Mouse (Mus musculus) bone marrow, adult 2 months (tissue): ENCODE results near the gene Arhgef28. TPM values are rescaled to one million over a fixed set of nuclear protein-coding genes. Genes with fewer than 3 reads are reported as not detected.

Experiments used
- H3K27ac ChIP-seq: fragments of 200-500 bp; 2 replicates; pipeline ENCODE4 v1.5.1; 2012; ENCODE audit warnings: low read depth, mild to moderate bottlenecking, control low read depth, inconsistent platforms, low read length; ENCODE audit not compliant: control insufficient read depth, poor library complexity, insufficient read depth
- H3K4me1 ChIP-seq: fragments of 200-500 bp; 2 replicates; pipeline ENCODE4 v1.6.1; 2011; ENCODE audit warnings: low read length; ENCODE audit not compliant: control insufficient read depth, insufficient read depth
- H3K4me3 ChIP-seq: fragments of 200-500 bp; replicated peaks from 2 replicates; pipeline ENCODE3; 2011; ENCODE audit warnings: mild to moderate bottlenecking, low read depth, low read length, control low read depth; ENCODE audit not compliant: control insufficient read depth
- CTCF ChIP-seq: fragments of 200-500 bp; IDR thresholded peaks from 2 replicates; pipeline ENCODE4 v1.5.1; 2011; ENCODE audit warnings: low read length, control low read depth; ENCODE audit not compliant: control insufficient read depth, insufficient read depth
- POLR2A ChIP-seq: fragments of 200-500 bp; IDR thresholded peaks from 2 replicates; pipeline ENCODE4 v1.6.1; 2011; ENCODE audit warnings: low read depth, mild to moderate bottlenecking, control low read depth, low read length, borderline replicate concordance; ENCODE audit not compliant: control insufficient read depth
- WGBS: fragments of 180-500 bp; shearing (Covaris S2); methylation state at CpG from one replicate; pipeline ENCODE4 v1.1.7; 2018; 5-methylcytosine and 5-hydroxymethylcytosine counted together
- polyA plus RNA-seq: library from polyadenylated mRNA; stranded (reverse); fragments of >200 nt; gene quantifications from 2 replicates; pipeline ENCODE4 v1.2.4, GENCODE M21; 2011; ENCODE audit warnings: low replicate concordance; ENCODE audit not compliant: missing spikeins, insufficient read depth, insufficient read length

The Arhgef28 gene
- polyA plus RNA-seq, 1 experiment: 2.7 TPM

DNA sequence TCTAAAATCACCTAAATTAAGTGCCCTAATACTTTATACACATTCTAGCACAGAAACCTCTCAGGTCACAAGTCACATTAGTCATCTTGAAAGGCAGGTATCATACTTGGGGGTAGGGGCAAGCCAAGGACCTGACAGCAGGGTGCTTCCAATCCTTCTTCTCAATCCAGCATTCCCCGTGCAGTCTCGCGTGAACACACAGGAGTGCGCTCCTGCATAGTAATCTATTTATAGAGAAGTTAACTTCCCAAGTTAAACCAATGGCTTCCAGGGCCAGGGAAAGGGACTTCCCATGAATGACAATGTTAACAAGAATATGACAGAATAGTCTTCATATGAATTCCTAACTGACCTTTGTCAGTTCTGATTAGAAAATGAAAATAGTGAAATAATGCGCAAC, 58.7 kb downstream of the Arhgef28 start:
- 92% methylated on average over 5 of the region's 5 CpGs for WGBS
- H3K4me3 ChIP-seq: no peak overlapping the region
- H3K4me1 ChIP-seq: no peaks in the 10 kb centered on the region; the same call in 1 of the 2 replicates
- TF ChIP-seq POLR2A (no peak), CTCF (no peak)
- H3K27ac ChIP-seq: no peak overlapping the region

DNA sequence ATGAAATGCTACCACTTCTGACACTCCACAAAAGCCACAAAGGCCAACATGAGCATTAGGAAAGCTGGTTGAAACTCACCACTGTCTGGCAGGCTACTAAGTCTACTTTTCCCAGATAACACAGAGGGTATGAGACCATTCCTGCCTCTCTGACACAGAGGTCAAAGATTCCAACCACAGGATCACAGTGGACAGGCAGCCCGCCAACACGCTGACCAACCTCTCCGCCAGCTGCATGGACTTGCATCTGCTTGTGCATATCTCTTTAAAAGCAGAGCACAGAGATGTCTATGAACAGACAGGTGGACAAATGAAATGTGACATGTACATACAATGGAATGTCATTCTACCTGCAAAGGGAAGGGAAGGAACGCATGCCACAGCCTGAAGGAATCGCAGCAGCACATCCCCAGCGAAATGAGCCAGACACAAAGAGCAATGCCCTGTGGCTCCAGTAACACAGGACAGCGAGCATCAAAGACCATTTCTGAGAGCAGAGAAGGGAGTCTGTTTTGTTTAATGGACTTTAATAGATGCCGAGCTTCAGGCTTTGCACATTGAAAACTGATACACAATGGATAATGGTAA, 59.6 kb downstream of the Arhgef28 start:
- Histone ChIP-seq H3K27ac (no peak overlapping the region), H3K4me1 (no peaks in the 10 kb centered on the region; the same call in 1 of the 2 replicates), H3K4me3 (no peak overlapping the region)
- 85% methylated on average over 8 of the region's 8 CpGs for whole genome bisulfite sequencing
- no peak for TF ChIP-seq POLR2A
- TF ChIP-seq CTCF: no peak

DNA sequence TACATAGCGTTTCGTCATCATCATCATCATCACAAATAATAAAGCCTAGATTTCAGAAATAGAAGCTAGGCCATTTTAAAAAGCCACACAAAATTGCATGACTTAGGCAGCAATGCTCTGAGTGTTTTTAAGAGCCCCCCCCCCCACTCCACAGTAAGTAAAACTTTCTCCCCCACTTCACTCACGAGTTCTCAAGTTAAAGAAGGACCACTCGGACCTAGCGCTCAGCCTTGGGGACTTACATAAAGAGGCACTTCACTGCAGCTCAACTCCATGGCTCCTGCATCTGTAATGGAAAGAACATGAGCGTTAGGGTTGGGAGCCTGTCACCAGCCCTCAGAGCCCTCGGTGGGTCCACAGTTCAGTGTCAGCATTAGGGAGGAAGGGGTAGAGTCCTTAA, 60.9 kb downstream of the Arhgef28 start:
- WGBS: 85% methylated on average over 7 of the region's 7 CpGs
- no peak overlapping the region for H3K27ac ChIP-seq
- TF ChIP-seq POLR2A (no peak), CTCF (no peak)
- no peaks in the 10 kb centered on the region; the same call in 1 of the 2 replicates for H3K4me1 ChIP-seq
- H3K4me3 ChIP-seq: no peak overlapping the region

DNA sequence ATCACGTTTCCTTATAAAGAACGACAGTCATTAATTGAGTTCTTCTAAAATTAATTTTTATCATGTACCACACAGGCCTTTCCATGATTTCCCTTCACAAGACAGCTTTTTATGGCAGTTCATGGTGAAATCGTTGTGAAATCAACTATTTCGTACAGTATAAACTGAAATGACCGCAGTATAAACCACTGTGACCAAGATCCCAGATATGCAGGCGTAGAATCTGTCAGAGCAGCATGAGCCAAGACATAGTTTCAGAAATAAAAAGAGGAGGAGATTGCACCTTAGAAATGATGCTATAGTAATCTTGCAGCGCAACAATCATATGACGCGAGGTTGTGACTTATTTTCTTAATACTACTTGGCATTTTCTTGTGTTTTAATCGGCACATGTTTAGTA, 63.2 kb downstream of the Arhgef28 start:
- no peaks in the 10 kb centered on the region; the same call in 1 of the 2 replicates for H3K4me1 ChIP-seq
- no peak for TF ChIP-seq CTCF
- no peak for TF ChIP-seq POLR2A
- no peak overlapping the region for H3K4me3 ChIP-seq
- no peak overlapping the region for H3K27ac ChIP-seq
- 43% methylated on average over 10 of the region's 10 CpGs for WGBS

DNA sequence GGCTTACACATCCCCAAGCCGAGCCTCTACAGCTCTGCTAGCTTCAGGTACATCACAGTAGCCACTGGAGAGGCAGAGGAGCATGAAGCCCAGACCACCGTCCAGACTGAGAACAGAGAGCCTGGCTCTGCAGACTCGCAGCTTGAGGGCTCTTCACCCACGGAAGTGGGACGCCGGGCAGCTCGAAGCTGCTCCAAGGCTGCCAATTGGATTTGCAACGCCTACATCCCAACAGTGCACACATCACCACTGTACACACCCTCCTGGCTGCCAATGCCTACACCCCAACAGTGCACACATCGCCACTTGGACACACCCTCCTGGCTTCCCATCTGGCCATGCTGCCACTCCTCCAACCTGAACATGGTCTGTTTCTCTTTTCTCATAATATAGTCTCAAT, 65.6 kb downstream of the Arhgef28 start:
- H3K4me3 ChIP-seq: no peak overlapping the region
- 84% methylated on average over 9 of the region's 9 CpGs for WGBS
- no peaks in the 10 kb centered on the region; the same call in 1 of the 2 replicates for H3K4me1 ChIP-seq
- TF ChIP-seq POLR2A (no peak), CTCF (no peak)
- H3K27ac ChIP-seq: no peak overlapping the region

DNA sequence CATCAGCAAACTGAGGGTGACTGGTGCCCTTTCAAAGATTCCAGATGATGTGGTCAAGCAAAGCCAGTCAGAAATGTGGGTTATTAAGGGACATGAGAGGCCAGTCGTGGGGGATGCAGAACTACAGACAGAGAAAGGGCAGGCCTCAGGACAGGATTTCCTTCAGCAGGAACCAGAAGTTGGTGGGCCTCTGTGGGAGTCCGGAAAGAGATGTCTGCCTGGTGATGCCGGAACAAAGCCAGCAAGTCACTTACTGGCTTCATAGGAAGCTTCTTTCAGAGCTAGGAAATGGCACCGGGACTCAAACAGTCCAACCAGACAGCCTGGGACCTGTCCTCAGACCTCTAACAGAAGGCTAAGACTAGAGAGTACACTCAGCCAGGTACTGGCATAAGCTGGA, 67.5 kb downstream of the Arhgef28 start:
- Histone ChIP-seq H3K4me3 (no peak overlapping the region), H3K4me1 (no peaks in the 10 kb centered on the region), H3K27ac (no peak overlapping the region)
- TF ChIP-seq CTCF (no peak), POLR2A (no peak)
- 23% methylated on average over 4 of the region's 4 CpGs for WGBS

DNA sequence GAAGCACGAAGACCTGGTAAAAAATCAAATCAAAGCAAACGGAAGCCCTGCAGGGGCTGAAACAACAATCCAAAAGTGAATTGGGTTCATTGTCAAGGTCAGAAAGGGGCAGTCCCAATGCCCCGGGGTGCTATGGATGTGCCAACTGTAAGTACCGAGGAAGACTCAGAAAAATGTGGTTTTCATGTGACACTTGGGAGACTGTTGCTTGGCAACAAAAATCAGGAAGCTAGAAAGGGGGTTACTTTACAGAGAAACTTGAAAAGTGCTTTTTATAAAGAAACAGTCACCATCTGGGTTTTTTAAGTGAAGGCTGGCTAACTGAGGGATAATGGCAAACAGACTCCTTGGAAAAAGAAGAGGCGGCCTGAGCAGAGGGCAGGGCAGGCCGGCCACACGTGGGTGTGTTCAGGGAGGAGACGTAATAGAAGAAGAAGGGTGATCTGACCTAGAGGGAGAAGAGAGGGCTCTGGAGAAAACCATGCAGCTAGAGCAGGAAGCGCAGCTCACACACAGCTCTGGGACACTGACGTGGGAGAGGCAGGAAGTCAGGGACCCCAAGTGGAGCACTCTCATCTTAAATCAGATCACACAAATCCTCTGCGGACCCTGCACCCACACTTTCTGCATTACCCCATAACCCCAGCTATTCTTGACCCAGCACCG, 70.2 kb downstream of the Arhgef28 start:
- Histone ChIP-seq H3K4me1 (no peaks in the 10 kb centered on the region), H3K27ac (no peak overlapping the region), H3K4me3 (no peak overlapping the region)
- 13% methylated on average over 12 of the region's 12 CpGs for WGBS
- TF ChIP-seq POLR2A (no peak), CTCF (no peak)

DNA sequence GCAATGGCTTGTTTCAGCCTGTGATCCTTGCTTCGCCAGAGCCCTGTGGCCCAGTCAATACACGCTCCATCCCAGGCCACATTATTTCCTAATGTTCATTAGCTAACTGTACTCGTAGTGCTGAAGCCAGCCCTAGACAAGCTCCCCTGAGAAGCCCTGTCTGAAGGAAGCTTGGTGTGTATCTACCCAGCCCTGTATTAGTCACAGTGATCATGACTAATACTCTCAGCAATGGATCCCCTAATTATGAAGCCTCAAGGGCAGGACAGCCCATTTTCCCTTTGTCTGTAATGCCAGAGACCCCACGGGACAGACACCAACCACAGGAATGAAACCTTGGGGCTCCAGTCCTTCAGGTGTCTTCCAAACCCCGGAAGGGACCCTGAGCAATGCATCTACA, 73.3 kb downstream of the Arhgef28 start:
- H3K4me3 ChIP-seq: no peak overlapping the region
- TF ChIP-seq POLR2A (no peak), CTCF (no peak)
- no peak overlapping the region for H3K27ac ChIP-seq
- no peaks in the 10 kb centered on the region for H3K4me1 ChIP-seq
- 61% methylated on average over 5 of the region's 5 CpGs for WGBS
